Mouse (Mus musculus) neural tube, embryonic 11.5 days (tissue): ENCODE measurements at regions not wholly inside any gene's neighbourhood (a gene's known extent, or its start where the extent isn't known, plus 50 kb on each side); places are given as distances from the start of the nearest gene placed in this dataset.

Experiments used
- ATAC-seq: fragments of 200-750 bp; cut with Nextera tagmentation; 2 replicates; pipeline ENCODE4 v1.8.0; 2017; ENCODE audit warnings: moderate number of reproducible peaks, mild to moderate bottlenecking, moderate TSS enrichment, moderate library complexity; ENCODE audit not compliant: insufficient read depth, low FRiP score, low TSS enrichment
- DNase-seq: peaks from one replicate; pipeline ENCODE4 v3.0.0-alpha.2; 2015; ENCODE audit warnings: low spot score
- H3K27ac ChIP-seq: fragments of 300-500 bp; sonication (generic); 2 replicates; pipeline ENCODE4 v1.5.1; 2014; ENCODE audit warnings: low read depth, mild to moderate bottlenecking, low read length
- H3K27me3 ChIP-seq: fragments of 300-500 bp; sonication (generic); 2 replicates; pipeline ENCODE4 v1.6.1; 2014; ENCODE audit warnings: mild to moderate bottlenecking, low read length, mixed read lengths; ENCODE audit not compliant: control insufficient read depth, insufficient read depth
- H3K36me3 ChIP-seq: fragments of 300-500 bp; sonication (generic); 2 replicates; pipeline ENCODE4 v1.6.1; 2014; ENCODE audit warnings: mild to moderate bottlenecking, low read length, moderate library complexity, mixed read lengths; ENCODE audit not compliant: control insufficient read depth, insufficient read depth
- H3K4me1 ChIP-seq: fragments of 300-500 bp; sonication (generic); 2 replicates; pipeline ENCODE4 v1.6.1; 2014; ENCODE audit warnings: low read length, mixed read lengths; ENCODE audit not compliant: control insufficient read depth, insufficient read depth
- H3K4me2 ChIP-seq: fragments of 300-500 bp; sonication (generic); 2 replicates; pipeline ENCODE4 v1.6.1; 2014; ENCODE audit warnings: low read depth, mild to moderate bottlenecking, moderate library complexity
- H3K4me3 ChIP-seq: fragments of 300-500 bp; sonication (generic); 2 replicates; pipeline ENCODE4 v1.5.1; 2014; ENCODE audit warnings: low read depth, low read length
- H3K9ac ChIP-seq: fragments of 300-500 bp; sonication (generic); 2 replicates; pipeline ENCODE4 v1.6.1; 2014; ENCODE audit warnings: mild to moderate bottlenecking, low read length
- H3K9me3 ChIP-seq: fragments of 300-500 bp; sonication (generic); 2 replicates; pipeline ENCODE4 v1.6.1; 2016; ENCODE audit warnings: low read length; ENCODE audit not compliant: control insufficient read depth
- WGBS: fragments of 180-500 bp; shearing (Covaris S2); extraction: QIAGEN DNeasy Blood & Tissue Kit; methylation state at CpG from one replicate; pipeline ENCODE4 v1.1.7; 2014; 5-methylcytosine and 5-hydroxymethylcytosine counted together

GRCm38 (mm10) chr12:32757441-32758119 lies 61.8 kb upstream of the Nampt start:
- DNase-seq (no peak), ATAC-seq (no peak)
- H3K36me3 ChIP-seq, result no peaks in the 10 kb centered on the region
- no peaks in the 10 kb centered on the region for H3K4me1 ChIP-seq
- H3K4me3 ChIP-seq, result no peak overlapping the region
- no peak overlapping the region for H3K27ac ChIP-seq
- H3K9ac ChIP-seq, result no peak overlapping the region
- no peaks in the 10 kb centered on the region for H3K9me3 ChIP-seq
- 87% methylated on average over 2 of the region's 2 CpGs for WGBS
- no peak overlapping the region for H3K4me2 ChIP-seq
- no peaks in the 10 kb centered on the region for H3K27me3 ChIP-seq

GRCm38 (mm10) chr12:32758150-32758549 lies 61.2 kb upstream of the Nampt start:
- Histone ChIP-seq H3K4me2 (no peak overlapping the region), H3K36me3 (no peaks in the 10 kb centered on the region), H3K27me3 (no peaks in the 10 kb centered on the region), H3K27ac (no peak overlapping the region), H3K4me3 (no peak overlapping the region), H3K9me3 (no peaks in the 10 kb centered on the region), H3K9ac (no peak overlapping the region), H3K4me1 (no peaks in the 10 kb centered on the region)
- 84% methylated on average over 2 of the region's 2 CpGs for WGBS
- DNase-seq, result no peak
- ATAC-seq, result no peak

- ATAC-seq, result no peak
- Histone ChIP-seq H3K4me1 (no peaks in the 10 kb centered on the region), H3K9me3 (no peaks in the 10 kb centered on the region), H3K9ac (no peak overlapping the region), H3K27ac (no peak overlapping the region), H3K27me3 (no peaks in the 10 kb centered on the region), H3K36me3 (no peaks in the 10 kb centered on the region), H3K4me2 (no peak overlapping the region), H3K4me3 (no peak overlapping the region)
- DNase-seq, result no peak
- WGBS, result 86% methylated on average over 3 of the region's 3 CpGs
Measured at GRCm38 (mm10) chr12:32760627-32761026, 58.7 kb upstream of the Nampt start.

GRCm38 (mm10) chr12:32761055-32761454 lies 58.3 kb upstream of the Nampt start:
- no peak for ATAC-seq
- no peak for DNase-seq
- Histone ChIP-seq H3K9ac (no peak overlapping the region), H3K4me2 (no peak overlapping the region), H3K4me3 (no peak overlapping the region), H3K27me3 (no peaks in the 10 kb centered on the region), H3K27ac (no peak overlapping the region), H3K36me3 (no peaks in the 10 kb centered on the region), H3K4me1 (no peaks in the 10 kb centered on the region), H3K9me3 (no peaks in the 10 kb centered on the region)
- 75% methylated on average over 3 of the region's 3 CpGs for WGBS

- no peaks in the 10 kb centered on the region for H3K27me3 ChIP-seq
- H3K4me1 ChIP-seq, result no peaks in the 10 kb centered on the region
- WGBS, result 86% methylated on average over 3 of the region's 3 CpGs
- H3K27ac ChIP-seq, result no peak overlapping the region
- no peak for ATAC-seq
- no peaks in the 10 kb centered on the region for H3K9me3 ChIP-seq
- H3K4me3 ChIP-seq, result no peak overlapping the region
- H3K9ac ChIP-seq, result no peak overlapping the region
- no peaks in the 10 kb centered on the region for H3K36me3 ChIP-seq
- DNase-seq, result no peak
- H3K4me2 ChIP-seq, result no peak overlapping the region
Measured at GRCm38 (mm10) chr12:32764271-32764670, 55.1 kb upstream of the Nampt start.

- WGBS, result 91% methylated on average over 7 of the region's 7 CpGs
- Histone ChIP-seq H3K9me3 (no peaks in the 10 kb centered on the region), H3K4me3 (no peak overlapping the region), H3K36me3 (no peaks in the 10 kb centered on the region), H3K27ac (no peak overlapping the region), H3K4me1 (no peaks in the 10 kb centered on the region), H3K4me2 (no peak overlapping the region), H3K9ac (no peak overlapping the region), H3K27me3 (no peaks in the 10 kb centered on the region)
- no peak for ATAC-seq
- DNase-seq, result no peak
Measured at GRCm38 (mm10) chr12:32764747-32765146, 54.6 kb upstream of the Nampt start.

- DNase-seq (no peak), ATAC-seq (no peak)
- Histone ChIP-seq H3K27ac (no peak overlapping the region), H3K27me3 (no peaks in the 10 kb centered on the region), H3K4me2 (no peak overlapping the region), H3K4me3 (no peak overlapping the region), H3K36me3 (no peaks in the 10 kb centered on the region), H3K4me1 (no peaks in the 10 kb centered on the region), H3K9me3 (no peaks in the 10 kb centered on the region), H3K9ac (no peak overlapping the region)
Measured at GRCm38 (mm10) chr12:32765861-32766260, 53.5 kb upstream of the Nampt start.

- Histone ChIP-seq H3K36me3 (no peaks in the 10 kb centered on the region), H3K4me3 (no peak overlapping the region), H3K9ac (no peak overlapping the region), H3K4me2 (no peak overlapping the region), H3K27ac (no peak overlapping the region), H3K27me3 (no peaks in the 10 kb centered on the region), H3K9me3 (no peaks in the 10 kb centered on the region), H3K4me1 (no peaks in the 10 kb centered on the region)
- DNase-seq (no peak), ATAC-seq (no peak)
- 91% methylated on average over 3 of the region's 3 CpGs for WGBS
Measured at GRCm38 (mm10) chr12:32766575-32766974, 52.8 kb upstream of the Nampt start.

GRCm38 (mm10) chr12:32767206-32768081 lies 51.9 kb upstream of the Nampt start:
- H3K4me2 ChIP-seq, result no peak overlapping the region
- H3K4me3 ChIP-seq, result no peak overlapping the region
- no peaks in the 10 kb centered on the region for H3K4me1 ChIP-seq
- no peaks in the 10 kb centered on the region for H3K9me3 ChIP-seq
- DNase-seq (no peak), ATAC-seq (no peak)
- H3K36me3 ChIP-seq, result no peaks in the 10 kb centered on the region
- no peak overlapping the region for H3K27ac ChIP-seq
- no peaks in the 10 kb centered on the region for H3K27me3 ChIP-seq
- WGBS, result 95% methylated on average over 7 of the region's 7 CpGs
- no peak overlapping the region for H3K9ac ChIP-seq
